Mouse (Mus musculus): ENCODE results near the gene Tm6sf1.

The Tm6sf1 gene

GRCm38 (mm10) chr7:81899361-81899760 is 40.6 kb downstream of the Tm6sf1 start:
- no peak for DNase-seq (ENCODE audit: low spot score)

GRCm38 (mm10) chr7:81904094-81904493 is 45.3 kb downstream of the Tm6sf1 start:
- no peak for DNase-seq (ENCODE audit: low spot score)

GRCm38 (mm10) chr7:81904926-81905325 is 46.1 kb downstream of the Tm6sf1 start:
- no peak for DNase-seq (ENCODE audit: low spot score)

GRCm38 (mm10) chr7:81918316-81918715 is 59.5 kb downstream of the Tm6sf1 start:
- DNase-seq (ENCODE audit: low spot score), result no peak

GRCm38 (mm10) chr7:81920314-81920713 is 61.5 kb downstream of the Tm6sf1 start:
- DNase-seq (ENCODE audit: low spot score), result no peak

GRCm38 (mm10) chr7:81921379-81921952 is 62.7 kb downstream of the Tm6sf1 start:
- no peak for DNase-seq (ENCODE audit: low spot score)

- no peak for DNase-seq (ENCODE audit: low spot score)
Observed at GRCm38 (mm10) chr7:81928998-81929397, 70.2 kb downstream of the Tm6sf1 start.

- no peak for DNase-seq (ENCODE audit: low spot score)
Observed at GRCm38 (mm10) chr7:81932521-81933045, 73.8 kb downstream of the Tm6sf1 start.

- DNase-seq (ENCODE audit: low spot score), result no peak
Observed at GRCm38 (mm10) chr7:81933061-81933600, 74.3 kb downstream of the Tm6sf1 start.

- peak; percentile 46 for DNase-seq (ENCODE audit: low spot score)
Observed at GRCm38 (mm10) chr7:81933601-81934266, 74.9 kb downstream of the Tm6sf1 start.
